Mouse (Mus musculus): Measurements from ENCODE around the gene 1700013F07Rik.
"Not testable (repeated sequence)": the region's sequence is repeated elsewhere in the genome, so short reads cannot be mapped to it uniquely, and the experiment has no call there.

1700013F07Rik gene

GRCm38 (mm10) chr3:108533951-108534350, at the start of gene 1700013F07Rik:
1700013F07Rik (plus strand) TSS chr3:108534150.
- no peak for DNase-seq

DNA sequence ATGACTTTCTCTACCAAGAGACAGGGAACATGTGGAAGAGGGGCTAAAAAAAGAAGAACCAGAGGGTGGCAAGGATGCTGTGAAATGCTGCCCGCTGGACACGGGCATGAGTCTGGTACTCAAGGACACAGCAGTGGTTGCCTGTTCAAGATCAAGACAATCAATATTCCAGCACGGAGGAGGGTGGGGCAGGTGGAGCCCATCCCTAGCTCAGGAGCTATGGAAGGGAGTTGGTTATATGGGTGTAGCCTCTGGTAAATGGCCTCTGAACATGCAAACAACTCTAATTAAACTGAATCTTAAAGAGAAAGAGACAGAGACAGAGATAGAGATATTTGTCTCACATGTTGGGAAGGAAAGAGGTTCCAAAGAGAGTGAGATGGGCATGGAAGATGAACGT, 49.2 kb upstream of the 1700013F07Rik start:
- DNase-seq = no peak

DNA sequence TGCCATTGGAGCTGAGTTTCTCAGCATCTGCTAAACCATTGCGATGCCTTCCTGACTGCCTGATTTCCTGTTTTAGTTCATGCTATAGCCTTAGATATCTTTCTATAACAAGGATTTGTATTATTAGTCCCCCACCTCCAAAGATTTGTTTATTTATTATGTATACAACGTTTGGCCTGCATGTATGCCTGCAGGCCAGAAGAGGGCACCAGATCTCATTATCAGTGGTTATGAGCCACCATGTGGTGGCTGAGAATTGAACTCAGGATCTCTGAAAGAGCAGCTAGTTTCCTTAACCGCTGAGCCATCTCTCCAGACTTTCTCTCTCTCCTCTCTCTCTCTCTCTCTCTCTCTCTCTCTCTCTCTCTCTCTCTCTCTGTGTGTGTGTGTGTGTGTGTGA, 44.0 kb upstream of the 1700013F07Rik start:
- no peak for DNase-seq

DNA sequence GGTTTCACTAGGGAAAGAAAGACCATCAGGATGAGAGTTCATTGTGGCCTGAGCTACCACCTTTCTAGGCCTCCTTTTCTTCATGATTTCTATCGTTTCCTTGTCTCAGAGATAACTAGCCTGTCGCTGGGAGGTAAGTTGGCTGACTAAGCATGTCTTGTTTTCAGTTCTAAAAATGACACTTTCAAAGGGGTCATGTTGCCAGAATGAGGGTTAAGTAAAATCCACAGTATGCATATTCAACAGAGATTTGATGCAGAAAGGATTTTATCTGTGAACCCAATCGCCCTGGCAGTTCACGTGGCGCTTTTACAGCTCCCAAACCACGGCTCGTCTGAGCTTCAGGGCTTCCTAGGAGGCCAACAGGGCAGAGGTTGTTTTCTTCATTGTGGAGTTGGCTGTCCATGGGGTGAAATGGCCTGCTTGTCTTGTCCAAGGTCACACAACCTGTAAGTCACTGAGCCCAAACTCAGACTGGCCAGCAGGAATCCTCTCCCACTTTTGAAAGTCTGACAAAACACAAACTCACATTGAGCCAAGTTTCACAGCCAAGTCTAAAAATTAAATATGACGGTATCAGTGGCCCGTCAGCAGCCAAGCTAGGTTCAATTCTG, 39.0 kb upstream of the 1700013F07Rik start:
- no peak for DNase-seq

GRCm38 (mm10) chr3:108495486-108495885, 38.5 kb upstream of the 1700013F07Rik start:
- no peak for DNase-seq

GRCm38 (mm10) chr3:108497602-108498001, 36.3 kb upstream of the 1700013F07Rik start:
- DNase-seq = no peak

GRCm38 (mm10) chr3:108499826-108500225, 34.1 kb upstream of the 1700013F07Rik start:
- no peak for DNase-seq

GRCm38 (mm10) chr3:108501411-108501810, 32.5 kb upstream of the 1700013F07Rik start:
- not testable (repeated sequence) for DNase-seq

DNA sequence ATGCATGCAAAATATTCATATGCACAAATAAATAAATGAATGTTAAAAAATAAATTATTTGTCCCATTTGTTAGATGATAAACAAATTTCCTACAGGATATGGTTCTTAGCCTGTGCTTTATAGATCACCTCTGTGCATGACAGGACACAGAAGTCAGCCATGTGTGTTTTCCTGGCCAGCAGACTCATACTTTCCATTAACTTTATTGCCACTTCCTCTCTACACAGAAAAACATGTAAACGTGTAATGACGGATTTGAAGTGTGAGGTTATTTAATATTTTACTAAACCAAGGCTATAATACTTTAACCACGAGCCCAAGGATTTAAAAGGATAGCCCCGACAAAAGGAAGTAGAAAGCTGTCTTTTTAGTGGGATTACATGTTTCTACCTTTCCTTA, 30.0 kb upstream of the 1700013F07Rik start:
- no peak for DNase-seq

DNA sequence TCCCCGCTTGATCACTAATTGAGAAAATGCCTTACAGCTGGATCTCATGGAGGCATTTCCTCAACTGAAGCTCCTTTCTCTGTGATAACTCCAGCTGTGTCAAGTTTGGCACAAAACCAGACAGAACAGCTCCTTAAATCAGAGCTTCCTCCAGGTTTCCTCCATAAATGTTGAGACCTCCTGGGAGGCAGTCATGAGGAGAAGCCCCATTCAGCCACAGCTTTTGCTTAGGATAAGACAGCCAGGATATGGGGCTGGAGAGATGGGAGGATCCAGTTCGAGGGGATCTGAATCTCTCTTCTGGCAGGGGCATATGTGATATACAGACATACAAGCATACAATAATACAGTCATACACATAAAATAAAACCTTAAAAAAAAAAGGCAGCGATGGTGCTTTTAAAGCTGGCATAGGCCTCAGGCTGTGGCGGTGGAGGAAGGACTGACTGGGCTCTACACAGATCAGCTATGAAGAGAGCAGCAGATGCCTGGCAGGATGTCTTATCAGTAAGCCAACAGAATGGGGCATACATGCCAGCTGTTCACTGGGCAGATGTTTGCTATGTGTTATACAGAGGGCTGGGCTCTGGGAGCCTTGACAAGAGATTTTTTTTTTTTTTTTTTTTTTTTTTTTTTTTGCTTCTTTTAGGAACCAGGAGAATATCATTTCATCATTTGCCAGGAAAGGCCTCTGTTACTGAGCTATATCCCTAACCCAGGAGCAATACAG, 25.0 kb upstream of the 1700013F07Rik start:
- DNase-seq = no peak

GRCm38 (mm10) chr3:108510156-108510555, 23.8 kb upstream of the 1700013F07Rik start:
- DNase-seq = no peak

DNA sequence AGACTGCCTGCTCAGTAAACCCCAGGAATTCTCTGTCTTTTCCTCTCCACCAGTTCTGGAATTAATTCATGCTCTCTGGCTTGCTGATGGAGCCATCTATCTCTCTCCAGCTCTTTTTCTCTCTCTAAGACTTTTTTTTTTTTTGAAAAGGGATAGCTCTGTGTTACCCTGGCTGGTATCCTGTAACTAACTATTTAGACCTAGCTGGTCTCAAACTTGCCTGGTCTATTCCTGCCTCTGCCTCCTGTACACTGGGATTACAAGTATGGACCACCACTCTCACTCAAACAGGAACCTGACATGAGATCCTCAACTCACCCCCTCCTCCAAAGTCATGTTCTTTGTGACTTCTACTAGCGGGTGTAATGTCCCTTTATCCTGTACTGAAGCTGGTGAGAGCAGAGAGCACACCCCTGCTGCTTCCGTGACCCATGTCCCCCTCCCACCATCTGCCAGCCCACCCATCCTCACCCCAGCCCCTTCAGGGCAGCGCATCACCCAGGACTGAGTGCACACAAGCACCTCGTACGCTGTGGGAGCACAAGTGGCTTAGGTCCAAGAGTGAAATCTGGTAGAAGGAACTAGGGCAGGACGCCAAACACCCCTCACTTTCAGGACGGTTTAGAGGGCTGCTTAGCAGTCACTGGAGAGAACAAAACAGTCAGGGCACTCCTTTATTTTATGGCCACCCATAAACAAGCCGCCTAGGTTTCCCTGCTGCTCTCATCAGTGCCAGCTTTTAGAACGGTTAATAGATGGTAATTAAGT, 23.1 kb upstream of the 1700013F07Rik start:
- no peak for DNase-seq

GRCm38 (mm10) chr3:108513465-108513864, 20.5 kb upstream of the 1700013F07Rik start:
- no peak for DNase-seq

DNA sequence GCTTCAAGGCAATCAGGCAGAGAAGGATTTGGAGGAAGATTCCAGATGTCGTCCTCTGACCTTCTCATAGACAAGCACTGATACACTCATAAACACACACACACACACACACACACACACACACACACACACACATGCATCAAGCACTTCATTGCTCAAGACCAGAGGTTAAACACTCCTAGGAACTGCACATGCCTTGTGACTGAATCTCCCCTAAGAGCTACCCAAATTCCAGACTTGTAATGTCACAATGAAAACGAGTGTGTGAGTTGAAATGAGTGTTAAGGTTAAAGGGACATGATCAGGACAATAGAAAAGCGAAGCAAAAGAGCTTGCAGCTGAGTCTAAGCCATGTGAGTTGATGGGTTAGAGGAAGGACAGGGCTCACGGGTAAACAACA, 15.7 kb upstream of the 1700013F07Rik start:
- no peak for DNase-seq

- DNase-seq = no peak
Measured at GRCm38 (mm10) chr3:108523415-108523814, 10.5 kb upstream of the 1700013F07Rik start.

- DNase-seq = no peak
Measured at GRCm38 (mm10) chr3:108528489-108528888, 5.5 kb upstream of the 1700013F07Rik start.

DNA sequence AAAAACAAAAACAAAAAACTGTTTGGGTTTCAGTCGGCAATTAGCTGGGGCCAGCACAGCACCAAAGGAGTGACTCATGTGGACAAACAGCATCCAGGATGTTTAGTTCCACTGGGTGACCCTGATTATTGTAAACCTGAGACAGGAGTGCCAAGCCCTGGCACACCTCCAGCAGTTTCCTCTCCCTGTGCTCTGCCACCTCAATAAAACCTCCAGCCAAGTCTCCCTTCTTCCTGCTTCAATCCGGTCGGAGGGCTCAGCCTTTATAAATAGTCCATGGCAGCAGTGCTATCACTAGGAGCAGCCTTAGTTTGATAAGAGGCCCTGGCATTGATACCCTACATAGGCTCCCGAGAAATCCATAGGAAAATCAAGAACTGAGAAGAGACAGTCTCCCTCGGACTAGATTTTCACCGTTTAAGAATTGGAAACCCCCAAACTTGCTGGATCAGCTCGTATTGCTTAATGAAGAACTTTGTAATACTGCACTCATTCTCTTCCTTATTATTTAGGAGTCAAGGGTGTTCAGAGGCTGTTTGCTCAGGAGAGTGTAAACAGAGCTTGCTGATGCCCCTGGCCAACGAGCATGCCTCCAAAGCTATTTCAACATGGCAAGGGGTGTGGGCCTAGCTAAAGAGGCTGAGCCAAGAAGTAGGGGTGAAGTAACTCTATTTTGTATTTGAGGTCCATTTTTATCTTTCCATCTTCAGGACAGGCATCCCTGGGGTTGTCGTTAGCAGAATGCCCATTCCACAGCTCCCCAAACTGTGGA, 650 bp upstream of the 1700013F07Rik start:
- DNase-seq = no peak

- no peak for DNase-seq
Measured at GRCm38 (mm10) chr3:108535896-108536516, 2.1 kb downstream of the 1700013F07Rik start.

GRCm38 (mm10) chr3:108536517-108537260, 2.7 kb downstream of the 1700013F07Rik start, which contains the start of gene 5330417C22Rik:
5330417C22Rik (minus strand) TSS chr3:108536536.
- peak; percentile 18 to 24 for DNase-seq

GRCm38 (mm10) chr3:108537303-108537702, 3.4 kb downstream of the 1700013F07Rik start:
- peak; percentile 50 to 74 for DNase-seq

- no peak for DNase-seq
Measured at GRCm38 (mm10) chr3:108542299-108542698, 8.3 kb downstream of the 1700013F07Rik start.

Data from spleen, adult 18-20 months (tissue).